Mouse (Mus musculus) brain, embryonic 14.5 days (tissue): ENCODE data around the gene Lad1.

Experiments used
- CTCF ChIP-seq: fragments of 200-500 bp; IDR thresholded peaks from 2 replicates; pipeline ENCODE4 v1.5.1; 2012; ENCODE audit warnings: inconsistent platforms, mild to moderate bottlenecking, moderate library complexity, borderline replicate concordance; ENCODE audit not compliant: insufficient read depth, insufficient read length; ENCODE audit errors: extremely low read depth
- POLR2A ChIP-seq: fragments of 200-500 bp; IDR thresholded peaks from 2 replicates; pipeline ENCODE4 v1.6.1; 2012; ENCODE audit warnings: mild to moderate bottlenecking, inconsistent platforms, borderline replicate concordance; ENCODE audit not compliant: poor library complexity, insufficient read depth, insufficient read length, severe bottlenecking; ENCODE audit errors: extremely low read depth

DNA sequence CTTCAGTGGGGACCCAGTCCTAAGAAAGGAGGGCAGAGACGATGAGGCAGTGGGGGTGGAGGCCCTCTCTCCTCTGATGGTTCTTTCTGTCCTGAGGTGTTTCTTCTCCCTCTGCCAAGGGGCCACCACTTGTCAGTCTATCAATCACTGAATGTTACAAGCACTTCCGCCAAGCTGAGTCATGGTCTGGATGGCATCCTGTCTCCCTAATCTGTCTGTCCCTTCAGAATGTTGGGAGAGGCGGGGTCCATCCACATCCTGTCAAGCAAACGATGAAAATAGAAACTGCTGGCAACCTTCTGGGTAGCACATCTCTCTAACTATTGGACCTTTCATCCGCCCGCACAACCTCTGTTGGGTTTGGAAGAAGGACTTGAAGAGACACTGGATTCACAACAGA, 26.1 kb downstream of the Lad1 start:
- TF ChIP-seq CTCF (no peak), POLR2A (no peak)
